Mouse (Mus musculus) embryo, embryonic 9.5 days (tissue): Measurements from ENCODE around the gene Ddx6.
"Not testable (repeated sequence)": the region's sequence is repeated elsewhere in the genome, so short reads cannot be mapped to it uniquely, and the experiment has no call there.

ENCODE experiments used
- DNase-seq: peaks from one replicate; pipeline ENCODE4 v3.0.0-alpha.2; 2017; ENCODE audit errors: extremely low spot score

The Ddx6 gene

DNA sequence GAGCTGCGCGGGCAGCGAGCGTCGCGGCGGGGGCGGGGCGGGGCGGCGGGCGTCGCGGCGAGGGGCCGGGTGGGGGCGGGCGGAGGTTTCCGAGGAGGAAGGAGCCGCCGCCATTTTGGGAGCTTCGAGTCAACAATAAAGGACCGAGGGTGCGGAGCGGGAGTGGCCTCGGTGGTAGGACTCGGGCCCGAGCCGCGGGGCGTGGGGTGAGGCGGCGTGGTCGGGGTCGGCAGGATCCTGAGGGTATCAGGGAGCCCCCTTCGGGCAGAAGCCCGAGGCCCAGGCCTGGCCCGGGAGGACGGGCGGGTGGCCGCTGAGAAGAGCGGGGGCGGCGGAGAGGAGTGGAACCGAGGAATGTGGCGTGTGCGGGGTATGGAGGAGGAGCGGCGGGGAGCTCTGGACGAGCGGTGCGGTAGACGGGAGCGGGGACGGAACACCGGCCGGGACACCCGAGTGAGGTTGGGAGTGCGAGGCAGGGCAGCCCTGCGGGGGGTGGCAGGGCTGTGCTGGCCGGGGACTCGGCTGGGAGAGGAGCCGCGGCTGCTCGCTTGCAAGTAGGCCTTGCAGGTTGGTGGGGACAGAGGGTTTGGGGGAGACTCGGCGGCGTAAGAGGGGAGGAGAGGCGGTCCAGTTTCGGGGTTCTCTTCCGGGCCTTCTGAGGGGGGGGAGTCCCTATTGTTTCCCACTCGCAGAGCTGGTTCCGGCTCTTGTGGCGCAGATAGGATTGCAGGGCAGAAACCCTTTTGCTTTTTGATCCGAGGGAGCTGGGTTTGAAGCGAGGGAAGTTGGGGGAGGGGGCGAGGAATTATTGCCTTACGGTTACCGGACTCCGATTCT is at the start of gene Ddx6:
TSS of gene Ddx6 (plus strand) at position 114 of the 837 bp plus-strand sequence.
- peak; percentile 77 for DNase-seq

DNA sequence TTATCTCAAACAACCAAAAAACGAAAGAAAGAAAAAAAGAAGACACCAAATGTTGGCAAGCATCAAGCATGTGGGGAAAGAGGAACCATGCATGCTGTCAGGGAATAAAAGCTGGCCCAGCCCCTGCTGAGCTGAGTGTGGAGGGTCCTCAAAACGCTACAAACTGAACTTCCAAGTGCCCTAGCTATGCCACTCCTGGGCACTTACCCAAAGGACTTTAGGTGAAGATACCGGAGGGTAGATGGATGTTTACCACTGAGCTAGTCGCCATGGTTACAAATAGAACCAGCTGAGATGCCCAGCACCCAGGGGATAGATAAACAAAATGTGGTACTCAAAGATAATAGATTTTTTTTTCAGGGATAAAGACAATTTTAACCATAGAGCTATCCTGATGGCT is 43.1 kb upstream of the Ddx6 start, which contains the start of gene Cxcr5:
TSS of gene Cxcr5 (minus strand) at position 281 of the 400 bp plus-strand sequence.
- DNase-seq: no peak

DNA sequence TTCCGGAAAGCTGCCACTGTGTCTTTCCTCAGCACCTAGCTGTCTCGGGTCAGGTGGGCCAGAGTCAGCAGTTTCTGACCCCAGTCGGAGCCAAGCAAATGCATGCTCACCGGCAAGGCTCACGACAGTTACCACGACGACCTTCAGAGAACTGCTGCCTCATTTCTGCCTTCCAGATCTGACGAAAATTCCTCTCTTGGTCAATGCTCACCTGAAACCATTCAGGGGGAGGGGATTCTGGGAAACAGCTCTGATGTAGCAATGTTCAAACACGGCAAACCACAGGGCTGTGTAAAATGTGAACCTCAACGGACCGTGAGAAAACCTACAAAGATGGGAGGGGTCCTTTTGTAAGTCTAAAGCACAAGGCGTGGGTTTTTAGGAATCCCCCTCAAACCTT is 41.8 kb upstream of the Ddx6 start:
- DNase-seq: no peak

DNA sequence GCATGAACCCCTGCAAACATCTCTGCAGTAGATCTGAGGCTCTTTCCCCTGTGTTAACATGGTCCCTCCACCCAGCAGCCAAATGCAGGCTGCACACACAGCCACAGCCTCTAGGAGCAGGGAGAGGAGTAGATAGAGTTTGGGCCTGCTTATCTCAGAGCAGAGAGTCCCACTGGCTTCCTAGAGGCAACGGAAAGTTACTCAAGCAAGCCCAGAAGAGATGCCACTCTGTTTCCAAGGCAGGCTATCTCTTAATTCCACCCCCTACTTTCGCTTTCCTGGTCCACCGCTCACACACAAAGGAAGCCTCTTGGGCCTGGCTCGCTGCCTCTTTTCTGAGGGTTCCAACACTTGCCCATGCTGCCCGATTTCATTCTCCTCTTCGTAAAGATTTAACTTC is 39.3 kb upstream of the Ddx6 start:
- DNase-seq: peak; percentile 5

DNA sequence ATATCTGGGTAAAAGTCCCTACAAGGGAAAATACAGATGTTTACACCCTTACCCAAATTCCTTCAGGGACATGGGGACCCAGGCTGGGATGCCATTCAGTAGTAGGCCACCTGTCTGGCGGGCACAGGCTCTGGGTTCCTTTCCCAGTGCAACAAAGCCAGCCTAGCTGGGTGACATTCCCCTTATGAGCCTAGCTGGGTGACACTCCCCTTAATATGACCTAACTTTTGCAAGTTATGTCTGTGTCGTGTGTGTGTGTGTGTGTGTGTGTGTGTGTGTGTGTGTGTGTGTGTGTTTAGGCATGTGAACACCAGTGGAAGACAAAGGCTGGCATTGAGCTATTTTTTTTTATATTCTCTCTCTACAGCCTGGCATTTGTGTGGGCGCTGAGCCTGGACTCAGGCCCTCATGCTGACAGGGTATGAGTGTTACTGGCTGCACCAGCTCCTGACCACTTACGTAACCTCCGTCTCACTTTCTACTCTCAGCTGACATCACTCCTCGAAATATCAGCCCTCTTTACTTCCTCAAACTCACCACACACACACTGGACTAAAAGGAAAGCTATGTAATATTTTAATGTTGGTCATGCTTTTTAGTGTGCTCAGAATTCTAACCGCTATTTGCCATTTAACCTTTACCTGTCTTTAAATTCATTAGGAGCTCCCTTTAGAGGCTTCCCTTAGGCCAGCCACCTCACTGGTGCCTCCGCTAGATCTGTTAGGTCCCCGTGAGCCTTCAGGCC is 37.2 kb upstream of the Ddx6 start:
- DNase-seq: no peak

DNA sequence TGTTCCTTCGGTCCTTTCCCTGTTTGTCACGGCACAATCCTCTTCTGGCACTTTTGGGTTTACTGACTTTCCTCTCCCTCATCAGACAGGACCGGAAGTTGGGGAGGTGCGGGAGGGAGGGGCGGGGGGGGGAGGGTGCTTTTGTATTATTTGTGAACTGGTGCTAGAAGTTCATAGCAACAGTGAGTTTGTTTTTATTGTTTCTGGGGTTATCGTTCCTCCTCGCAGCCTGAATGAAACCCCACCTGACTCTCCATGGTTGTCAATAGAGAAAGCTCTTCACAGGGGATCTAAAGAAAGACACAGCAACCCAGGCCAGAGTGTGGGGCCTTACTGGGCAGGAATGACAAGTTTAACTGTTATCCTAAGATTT is 36.6 kb upstream of the Ddx6 start:
- no peak for DNase-seq

DNA sequence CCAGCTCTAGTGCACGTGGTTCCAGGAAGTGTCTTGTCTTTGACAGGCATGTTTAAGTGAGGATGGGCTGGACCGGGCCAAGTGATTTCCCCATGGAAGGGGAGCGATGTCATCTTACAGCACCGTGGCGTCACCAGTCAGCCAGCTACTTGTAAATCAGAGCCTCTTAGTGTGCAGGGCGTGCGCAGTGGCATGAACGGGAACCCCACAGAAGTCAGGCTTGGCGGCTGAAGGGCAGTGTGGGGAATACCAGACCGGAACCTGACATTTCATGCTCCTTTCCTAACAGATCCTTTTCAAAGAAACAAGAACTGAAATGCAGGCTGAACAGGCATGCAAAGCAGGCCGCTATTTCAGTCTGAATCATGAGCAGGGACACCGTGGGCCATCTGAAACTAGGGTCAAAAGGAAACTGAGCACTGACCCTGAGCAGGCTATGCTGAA is 33.7 kb upstream of the Ddx6 start:
- DNase-seq: no peak

DNA sequence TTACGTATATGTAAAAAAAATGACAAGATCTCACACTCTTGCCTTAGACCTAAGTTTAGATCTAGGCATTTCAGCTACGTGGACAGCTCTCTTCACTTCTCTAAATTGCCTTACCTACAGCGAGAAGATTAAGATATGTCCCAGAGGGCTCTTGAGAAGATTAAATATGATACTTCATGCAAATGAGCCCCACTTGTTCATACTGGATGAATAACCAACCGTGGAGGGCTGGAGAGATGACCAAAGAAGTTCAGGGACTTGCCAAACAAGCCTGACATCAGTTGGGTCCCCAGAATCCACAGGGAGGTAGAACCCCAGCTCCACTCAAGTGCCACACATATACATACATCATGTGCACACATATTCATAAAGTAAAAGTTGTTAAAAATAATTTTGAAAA is 31.4 kb upstream of the Ddx6 start:
- no peak for DNase-seq

DNA sequence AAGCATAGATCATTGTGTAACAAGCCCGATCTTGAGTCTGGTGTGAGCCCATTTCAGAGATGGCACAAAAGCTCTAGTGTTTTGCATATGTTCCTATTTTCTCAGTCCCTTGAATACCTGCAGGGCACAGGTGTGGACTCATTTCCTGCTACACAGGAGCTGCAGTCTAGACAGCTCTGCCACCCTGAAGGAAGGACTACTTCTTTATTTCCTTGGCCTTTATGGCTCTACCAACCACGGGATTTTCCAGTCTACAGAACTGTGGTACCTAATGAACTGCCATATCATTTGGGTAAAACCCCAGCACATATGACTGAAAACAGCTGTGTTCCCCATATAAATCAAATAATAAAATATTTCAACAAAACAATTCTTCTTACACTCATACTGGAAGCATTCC is 29.6 kb upstream of the Ddx6 start:
- DNase-seq: no peak

DNA sequence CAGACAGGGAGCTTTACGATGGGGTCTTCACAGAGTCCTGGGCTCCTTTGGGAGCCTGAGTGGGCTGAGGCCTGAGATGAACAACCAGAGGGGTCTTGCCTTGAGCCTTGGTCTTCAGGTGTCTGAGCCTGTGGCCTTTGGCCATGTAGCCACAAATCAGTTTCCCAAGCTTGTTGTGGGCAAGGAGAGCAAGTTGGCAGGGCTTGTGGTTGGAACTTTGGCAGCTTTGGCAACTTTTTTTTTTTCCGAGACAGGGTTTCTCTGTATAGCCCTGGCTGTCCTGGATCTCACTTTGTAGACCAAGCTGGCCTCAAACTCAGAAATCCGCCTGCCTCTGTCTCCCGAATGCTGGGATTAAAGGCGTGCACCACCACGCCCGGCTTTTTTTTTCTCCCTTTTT is 28.6 kb upstream of the Ddx6 start:
- DNase-seq: not testable (repeated sequence)

DNA sequence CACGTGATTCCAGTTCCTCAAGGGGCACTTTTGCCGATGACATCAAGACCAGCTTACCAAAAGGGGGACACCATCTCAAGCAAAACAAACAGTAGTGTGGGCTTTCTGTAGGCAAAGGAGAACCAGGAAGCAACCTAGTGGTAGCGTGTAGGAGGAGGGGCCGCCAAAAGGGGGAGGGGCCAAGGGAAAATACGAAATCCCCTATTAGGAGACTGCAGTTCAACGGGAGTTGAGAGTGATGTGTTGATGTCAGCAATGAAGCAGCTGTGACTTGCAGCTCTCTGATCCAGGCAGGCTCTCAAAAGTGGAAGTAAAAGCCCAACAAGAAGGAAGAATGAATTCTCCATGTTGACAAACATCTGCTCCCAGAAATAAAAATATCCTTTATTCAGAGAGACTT is 25.3 kb upstream of the Ddx6 start:
- no peak for DNase-seq

DNA sequence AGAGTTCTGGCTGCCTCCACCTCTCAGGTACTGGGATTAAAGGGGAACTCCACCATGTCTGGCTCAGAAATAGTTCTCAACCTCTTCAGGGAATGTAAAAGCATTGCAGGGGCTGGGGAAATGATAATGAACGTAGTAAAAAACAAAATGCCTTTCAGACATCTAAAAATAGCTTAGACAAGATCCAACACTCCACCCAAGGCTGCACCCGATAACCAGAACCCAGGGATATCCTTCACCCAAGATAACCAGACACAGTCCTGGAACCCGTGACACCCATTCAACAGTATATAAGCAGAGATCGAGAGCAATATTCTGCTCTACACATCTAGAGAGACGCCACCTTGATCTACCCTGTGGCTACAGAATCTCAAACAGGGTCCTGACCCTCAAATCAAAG is 24.6 kb upstream of the Ddx6 start:
- DNase-seq: no peak

DNA sequence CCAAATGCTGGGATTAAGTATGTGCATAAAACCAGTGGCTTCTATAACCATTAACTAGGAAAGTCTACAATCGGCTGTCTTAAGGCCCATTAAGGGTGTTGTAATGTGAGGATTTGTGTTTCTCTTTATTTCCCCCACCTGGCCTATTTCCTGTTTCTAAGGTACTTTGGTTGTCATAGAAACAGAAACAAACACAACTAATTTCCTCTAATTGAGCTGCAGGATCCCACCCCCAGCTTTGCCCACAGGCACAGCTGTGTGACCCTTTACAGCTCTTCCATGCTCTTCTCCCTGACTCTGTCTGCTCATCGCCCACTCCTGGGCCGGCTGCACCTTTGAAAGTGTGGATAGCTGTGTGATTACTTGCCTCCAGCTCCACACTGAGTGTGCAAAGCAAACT is 23.3 kb upstream of the Ddx6 start:
- DNase-seq: no peak

DNA sequence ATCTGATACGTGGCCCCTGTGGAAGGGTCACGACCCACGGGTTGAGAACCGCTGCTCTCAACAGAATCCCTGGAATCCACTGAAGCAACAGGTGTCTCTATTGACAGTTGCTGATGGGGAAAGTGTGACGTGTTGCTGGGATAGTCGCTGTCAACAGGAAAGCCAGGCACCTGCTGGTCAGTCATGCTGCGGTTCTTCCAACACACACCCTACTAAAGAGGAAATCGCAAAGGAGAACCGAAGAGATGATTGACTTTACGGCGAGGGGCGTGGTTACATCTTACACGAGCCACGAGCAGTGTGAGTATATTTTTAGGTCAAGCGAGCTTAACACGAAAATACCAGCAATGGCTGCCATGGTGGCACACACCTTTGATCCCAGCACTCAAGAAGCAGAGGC is 22.3 kb upstream of the Ddx6 start:
- no peak for DNase-seq

DNA sequence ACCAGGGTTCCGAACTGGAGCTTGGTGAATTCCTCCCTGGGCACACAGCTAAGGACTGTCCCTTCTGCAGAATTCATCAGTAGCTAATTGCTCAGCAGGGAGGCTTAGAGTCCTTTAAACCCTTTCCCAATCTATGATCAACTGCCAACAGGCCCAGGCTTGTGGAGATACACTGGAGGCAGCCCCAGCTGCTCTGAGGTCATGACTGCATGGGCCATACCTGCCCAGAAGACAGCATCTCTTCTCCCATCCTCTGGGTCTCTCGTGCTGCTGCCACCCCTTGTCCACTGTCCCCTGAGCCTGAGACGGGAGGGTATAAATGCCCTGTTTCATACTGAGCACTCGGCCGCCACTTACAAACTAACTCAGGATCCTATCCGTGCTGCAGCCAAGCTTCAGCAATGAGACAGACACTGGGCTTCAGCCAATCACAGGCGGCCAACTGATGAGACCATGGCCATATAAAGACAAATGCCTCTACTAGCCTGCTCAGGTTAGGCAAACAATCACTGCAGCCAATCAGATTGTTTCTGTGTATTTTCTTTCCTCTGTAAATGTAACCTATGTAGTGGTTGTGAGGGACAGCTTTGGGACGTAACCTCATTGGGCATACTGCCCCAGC is 17.9 kb upstream of the Ddx6 start:
- DNase-seq: no peak

DNA sequence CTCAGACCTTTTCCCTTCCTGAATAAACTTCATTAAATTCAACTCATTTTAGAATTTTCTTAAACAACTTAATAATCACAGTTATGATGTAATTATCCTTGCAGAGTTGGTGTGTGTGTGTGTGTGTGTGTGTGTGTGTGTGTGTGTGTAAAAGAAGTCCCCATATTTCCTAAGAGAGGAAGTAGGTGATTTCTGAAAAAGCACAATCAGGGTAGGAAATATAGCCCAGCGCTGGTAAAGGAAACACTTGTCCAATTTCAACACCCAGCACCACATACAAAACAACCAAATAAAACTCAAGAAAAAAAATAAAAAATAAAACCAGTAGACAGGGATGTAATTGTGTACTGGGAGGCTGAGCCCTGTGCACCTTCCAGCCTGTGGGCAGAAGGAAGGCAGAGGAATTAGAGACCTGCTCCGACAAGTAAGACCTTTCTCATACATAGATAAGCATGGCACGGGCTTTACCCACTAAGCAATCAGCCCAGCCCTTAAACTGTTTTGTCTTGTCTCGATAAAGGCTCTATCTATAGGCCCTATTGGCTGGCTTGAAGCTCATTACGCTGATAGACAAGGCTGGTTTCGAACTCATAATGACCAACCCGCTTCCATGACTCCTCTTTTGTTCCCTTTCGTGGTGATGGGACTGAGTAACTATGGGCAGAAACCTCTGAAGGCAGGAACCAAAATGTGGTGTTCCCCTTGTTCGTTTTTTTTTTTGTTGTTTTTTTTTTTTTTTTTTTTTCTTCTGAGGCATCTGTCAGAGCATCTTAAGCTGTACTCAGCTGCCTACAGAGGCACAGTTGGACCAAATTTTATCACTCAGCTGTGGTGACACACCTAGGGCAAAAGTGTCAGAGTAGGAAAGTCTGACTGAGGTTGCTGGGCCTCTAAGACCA is 17.2 kb upstream of the Ddx6 start:
- DNase-seq: no peak

DNA sequence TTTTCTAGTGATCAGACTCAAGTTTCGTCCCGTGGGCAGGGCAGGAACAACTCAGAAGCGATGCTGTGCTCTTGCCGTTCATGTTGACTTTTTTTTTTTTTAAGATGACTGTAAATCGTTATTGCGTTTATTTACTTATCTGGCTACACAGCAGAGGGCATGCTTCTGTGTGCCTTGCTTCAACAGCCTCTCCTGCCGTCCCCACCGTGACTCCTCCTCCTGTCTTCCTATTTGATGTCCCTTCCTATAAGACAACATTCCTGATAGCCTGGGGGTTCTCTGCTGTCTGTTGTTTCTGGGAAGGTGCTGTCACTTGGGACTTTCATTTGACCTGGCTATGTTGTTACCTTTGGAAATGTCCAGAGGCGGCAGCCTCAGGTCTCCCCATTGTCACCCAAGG is 16.1 kb upstream of the Ddx6 start:
- DNase-seq: no peak

DNA sequence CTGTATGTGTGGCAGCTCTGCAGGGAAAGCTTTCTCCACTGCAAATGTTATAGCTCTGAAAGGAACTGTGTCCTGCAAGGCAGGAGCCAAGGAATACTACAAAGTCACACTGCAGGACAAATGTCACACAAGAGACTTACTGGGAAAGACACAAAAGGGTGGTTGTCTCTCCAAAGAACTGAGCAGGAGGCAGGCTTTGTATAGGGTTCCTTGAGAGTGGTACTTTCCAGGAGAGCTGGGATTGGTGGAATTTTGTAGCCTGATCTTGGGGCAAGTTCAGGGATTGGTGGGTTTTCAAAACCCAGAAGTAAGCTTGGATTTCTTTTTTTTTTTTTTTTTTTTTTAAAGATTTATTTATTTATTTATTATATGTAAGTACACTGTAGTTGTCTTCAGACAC is 15.6 kb upstream of the Ddx6 start:
- no peak for DNase-seq

DNA sequence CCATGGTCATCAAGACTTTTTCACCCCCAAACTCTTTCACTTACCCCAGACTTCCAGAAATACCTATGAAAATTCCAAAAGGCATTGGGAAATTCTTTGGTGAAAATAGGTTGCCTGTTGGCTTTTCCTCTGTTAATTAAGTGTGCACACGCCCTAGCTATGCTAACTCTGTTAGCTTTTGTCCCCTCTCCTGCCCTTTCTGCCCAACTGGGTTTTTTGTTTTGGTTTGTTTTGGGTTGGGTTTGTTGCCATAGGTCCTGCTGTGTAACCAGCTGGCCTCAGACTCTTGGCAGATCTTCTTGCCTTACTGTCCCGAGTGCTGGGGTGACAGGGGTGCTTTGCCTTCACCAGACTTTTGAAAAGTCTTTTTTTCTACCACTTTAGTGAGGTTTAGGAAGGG is 13.7 kb upstream of the Ddx6 start:
- DNase-seq: no peak

DNA sequence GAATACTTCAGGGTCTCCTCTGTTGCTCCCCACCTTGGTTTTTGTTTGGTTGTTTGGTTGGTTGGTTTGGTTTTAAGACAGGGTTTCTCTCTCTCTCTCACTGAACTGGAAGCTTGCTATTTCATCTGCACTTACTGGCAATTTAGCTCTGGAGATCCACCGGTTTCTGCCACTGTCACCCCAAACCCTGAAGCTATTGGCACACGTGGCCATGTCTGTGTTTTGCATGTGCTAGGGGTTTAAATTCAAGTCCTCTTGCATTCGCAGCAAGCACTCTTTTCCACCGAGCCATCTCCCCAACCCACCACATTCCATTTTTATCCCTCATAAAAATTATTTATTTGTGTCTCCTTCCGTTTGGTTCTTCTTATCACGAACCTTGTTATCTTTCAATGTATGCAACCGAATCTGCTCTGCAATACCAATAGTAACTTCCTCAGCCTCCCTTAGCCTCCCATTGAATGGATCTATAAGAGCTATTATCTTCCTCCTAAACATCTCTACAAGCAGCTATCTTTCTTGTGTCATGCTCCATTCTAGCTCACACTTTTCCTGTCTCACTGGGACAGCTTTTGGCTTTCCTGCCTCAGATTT is 13.0 kb upstream of the Ddx6 start:
- no peak for DNase-seq

DNA sequence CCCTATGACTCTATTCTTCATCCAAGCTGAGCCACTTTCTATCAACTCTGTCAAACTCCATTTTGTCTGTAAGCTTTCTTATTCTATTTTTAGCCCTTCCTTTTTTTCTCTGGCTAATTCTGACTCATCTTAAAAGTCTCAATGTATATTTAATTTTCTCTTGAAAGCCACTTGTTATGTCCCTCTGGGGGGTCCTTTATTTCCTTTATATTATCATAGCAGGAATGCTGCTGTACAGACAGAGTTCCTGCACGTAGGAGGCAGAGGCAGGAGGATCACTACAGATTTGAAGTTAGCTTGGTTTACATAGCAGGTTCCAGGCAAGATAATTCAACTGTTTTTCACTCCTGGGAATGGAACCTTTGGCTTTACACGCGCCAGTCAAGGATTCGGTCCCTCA is 11.5 kb upstream of the Ddx6 start:
- DNase-seq: no peak
